Mouse (Mus musculus): Measurements from ENCODE around the gene Ccdc88c. TPM values are rescaled to one million over a fixed set of nuclear protein-coding genes. Genes with fewer than 3 reads are reported as not detected.

The Ccdc88c gene
- 1 to 10 TPM; 5.9 to 6.7 TPM for total RNA-seq (2021)

DNA sequence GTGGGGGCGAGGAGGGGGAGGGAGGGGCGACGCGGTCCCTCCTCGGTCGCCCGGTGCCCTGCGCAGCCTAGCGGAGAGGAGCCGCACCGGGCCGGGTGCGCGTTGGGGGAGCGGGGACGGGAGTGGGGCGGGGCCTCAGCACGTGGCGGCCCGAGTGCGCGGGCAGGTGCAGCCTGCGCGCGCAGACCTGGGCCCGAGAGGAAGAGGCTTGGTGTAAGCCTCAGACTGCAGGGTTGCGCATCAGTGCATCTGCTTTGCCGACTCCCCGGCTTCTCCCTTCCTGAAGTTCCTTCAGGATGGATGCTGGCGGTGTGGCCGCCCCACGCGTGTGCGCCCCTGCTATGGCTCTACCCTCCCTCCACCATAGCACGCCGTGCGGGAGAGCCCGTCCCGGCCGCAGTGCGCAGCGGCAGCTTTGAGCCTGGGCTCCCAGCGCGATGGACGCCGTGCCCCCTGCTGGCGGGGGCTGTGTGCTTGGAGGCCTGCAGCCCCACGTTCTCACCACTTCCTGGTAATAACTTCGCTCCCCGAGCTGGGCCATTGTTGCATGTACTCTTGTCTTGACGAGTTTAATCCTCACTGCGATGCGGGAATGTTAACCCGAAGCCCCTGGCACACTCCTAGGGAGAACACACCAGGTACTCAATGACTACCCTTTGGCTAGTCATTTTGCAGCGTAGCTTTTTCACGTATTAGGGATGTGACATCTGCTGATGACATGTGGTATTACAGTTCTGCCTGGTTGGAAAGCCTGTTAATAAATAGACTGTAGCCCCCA, at the start of gene Ccdc88c:
Gene Ccdc88c (minus strand): TSS at position 103 of the 778 bp plus-strand sequence.
- peak; percentile 54 for DNase-seq (ENCODE audit: low spot score)

DNA sequence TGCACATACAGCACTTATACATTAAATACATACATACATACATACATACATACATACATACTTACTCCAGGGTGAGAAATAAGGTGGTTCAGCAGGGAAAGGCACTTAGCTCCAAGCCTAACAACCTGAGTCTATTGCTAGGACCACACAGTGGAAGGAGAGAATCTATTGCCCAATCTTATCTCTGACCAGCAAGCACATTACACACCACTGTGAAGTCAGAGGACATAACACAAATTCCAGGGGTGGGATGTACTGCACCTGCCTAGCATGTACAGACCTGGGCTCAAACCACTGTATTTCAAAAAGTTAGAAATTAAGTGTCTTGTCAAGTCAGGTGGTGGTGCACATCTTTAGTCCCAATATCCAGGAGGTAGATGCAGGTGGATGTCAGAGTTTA, 49.1 kb upstream of the Ccdc88c start:
- intact Hi-C loops (cut with DNase I): no loop called here

More for the DNA sequence above, at the start of gene Ccdc88c:
- intact Hi-C loops (cut with DNase I): loop anchor here (1.0 to 5.0 kb wide), 4 partner anchors 37 to 93 kb away; no protein-coding TSS in a partner anchor

DNA sequence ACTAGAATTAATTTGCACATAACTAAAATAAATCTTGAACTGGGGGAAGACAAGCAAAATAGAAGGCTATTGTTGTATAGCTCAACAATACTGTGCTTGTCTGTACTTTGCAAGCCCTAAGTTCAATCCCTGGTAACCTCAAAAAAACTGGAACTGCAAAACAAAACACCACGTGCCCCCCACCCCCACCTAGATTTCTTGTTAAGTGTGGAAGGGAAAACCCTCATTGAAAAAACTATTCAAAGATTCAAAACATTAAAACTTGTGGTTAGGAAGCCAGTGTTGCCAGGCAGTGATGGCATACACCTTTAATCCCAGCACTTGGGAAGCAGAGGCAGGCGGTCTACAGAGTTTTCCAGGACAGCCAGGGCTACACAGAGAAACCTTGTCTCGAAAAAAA, 46.6 kb upstream of the Ccdc88c start:
- no peak for DNase-seq (ENCODE audit: low spot score)
- intact Hi-C loops (cut with DNase I): no loop called here

More for the DNA sequence above, 49.1 kb upstream of the Ccdc88c start:
- no peak for DNase-seq (ENCODE audit: low spot score)

DNA sequence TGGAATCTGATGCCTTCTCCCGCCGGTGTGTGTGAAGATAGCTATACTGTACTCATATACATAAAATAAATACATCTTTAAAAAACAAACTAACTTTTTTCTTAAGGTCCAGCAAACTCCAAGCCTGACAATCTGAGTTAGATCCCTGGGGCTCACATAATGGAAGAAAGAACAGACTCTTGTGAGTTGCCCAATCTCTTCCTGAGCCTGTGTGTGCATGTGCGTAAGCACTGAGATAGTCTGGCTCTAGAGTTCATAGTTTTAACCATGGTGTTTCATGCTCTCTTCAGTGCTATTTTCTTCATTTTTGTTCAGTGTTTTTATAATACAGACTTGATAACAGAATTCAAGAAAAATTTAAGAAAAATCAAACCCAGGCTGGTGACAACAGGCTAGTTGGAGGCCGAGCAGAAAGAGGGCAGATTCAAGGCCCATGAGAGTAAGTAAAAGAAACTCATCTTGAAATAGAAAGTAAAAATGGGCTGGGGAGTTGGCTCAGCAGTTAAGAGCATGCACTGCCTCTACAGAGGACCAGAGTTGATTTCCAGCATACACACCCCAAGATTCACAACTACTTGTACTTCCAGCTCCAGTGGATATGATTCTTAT, 46.1 kb upstream of the Ccdc88c start:
- intact Hi-C loops (cut with DNase I): no loop called here
- no peak for DNase-seq (ENCODE audit: low spot score)

DNA sequence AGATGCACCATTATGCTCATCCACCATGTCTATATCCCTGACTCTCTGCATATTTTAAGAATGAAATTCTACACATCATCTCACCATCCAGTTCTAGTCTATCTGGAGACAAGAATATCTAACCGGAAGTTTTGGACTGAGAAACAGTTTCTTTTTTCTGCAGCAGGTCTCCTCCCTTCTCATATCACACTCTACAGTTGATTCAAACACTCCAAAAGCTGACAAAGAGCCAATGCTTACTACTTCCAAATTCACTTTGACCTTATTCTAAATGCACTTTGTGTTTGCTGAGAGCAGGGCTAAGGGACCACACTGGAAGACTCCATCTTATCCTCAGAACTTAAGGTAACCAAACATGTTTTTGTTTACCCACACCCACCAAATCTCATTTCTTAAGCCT, 41.0 kb upstream of the Ccdc88c start:
- DNase-seq (ENCODE audit: low spot score): no peak
- intact Hi-C loops (cut with DNase I): no loop called here

DNA sequence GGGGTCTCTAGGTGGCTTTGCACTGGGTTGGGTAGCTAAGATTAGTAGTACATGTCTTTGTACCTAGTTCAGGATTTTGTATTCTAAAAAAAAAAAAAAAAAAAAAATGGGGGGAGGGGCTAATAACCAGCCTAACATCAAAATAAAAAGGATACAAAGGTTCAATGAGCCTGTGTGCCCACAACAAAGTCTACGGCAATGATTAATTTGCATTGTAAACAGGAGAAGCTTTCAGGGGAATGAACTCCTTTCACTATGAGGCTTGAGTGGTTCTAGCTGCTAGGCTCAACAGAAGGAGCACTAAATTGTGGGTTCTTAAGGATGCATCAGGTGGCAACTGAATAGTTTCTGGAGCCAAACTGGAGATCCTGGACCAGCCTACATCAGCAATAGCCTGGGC, 37.5 kb upstream of the Ccdc88c start:
- intact Hi-C loops (cut with DNase I): no loop called here
- DNase-seq (ENCODE audit: low spot score): no peak

DNA sequence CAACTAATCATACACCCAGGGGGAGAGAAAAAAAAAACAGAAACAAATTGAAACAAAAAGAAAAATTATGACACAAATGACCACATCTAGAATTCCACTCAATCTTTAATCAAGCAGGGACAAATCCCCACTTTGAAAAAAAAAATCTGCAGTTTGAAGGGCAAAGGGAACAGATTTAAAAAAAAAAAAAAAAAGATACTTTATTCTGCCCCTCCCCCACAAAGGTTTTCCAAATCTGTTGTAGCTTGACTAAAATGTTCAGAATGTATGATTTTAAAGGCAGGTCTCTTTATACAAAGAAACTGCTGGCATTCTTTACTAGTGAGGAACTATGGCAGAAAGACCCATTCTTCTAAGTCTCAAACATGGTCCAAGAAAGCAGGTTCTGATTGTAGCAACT, 11.1 kb upstream of the Ccdc88c start:
- intact Hi-C loops (cut with DNase I): loop anchor here (10.0 kb wide), 1 partner anchor 195 kb away; no protein-coding TSS in a partner anchor
- no peak for DNase-seq (ENCODE audit: low spot score)

DNA sequence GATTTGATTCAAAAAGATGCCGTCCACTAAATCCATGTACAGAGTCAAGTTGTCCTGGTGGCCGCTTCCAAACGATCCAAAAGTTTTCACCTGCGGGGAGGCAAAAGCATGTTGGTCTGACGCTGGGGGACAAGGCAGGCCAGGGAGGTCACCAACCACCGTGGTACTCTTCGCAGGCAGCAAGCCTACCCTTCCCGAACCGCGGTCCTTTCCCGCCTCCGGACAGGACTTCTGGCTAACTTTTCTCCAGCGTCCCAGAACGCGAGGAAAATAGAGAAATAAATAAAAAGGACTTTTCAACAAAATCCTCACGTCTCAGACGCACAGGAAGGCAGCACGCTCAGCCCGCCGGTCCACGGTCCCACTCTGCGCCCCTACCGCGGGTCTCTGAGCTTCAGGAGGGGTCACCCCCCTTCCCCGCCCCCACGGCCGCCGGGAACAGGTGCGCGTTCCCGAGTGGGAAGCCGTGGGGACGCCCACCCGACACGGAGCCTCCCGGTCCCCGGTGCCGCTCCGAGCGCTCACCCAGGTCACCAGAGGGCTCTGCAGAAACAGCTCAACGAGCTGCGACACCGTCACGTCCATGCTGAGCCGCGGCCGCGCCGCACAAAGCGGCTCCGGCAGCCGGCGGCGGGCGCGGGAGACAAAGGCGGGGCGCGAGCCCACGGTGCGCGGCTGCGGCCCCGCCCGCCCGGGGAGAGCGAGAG, 456 bp downstream of the Ccdc88c start:
- intact Hi-C loops (cut with DNase I): loop anchor here (2.0 to 5.0 kb wide), 2 partner anchors 36 to 70 kb away; no protein-coding TSS in a partner anchor
- no peak for DNase-seq (ENCODE audit: low spot score)

DNA sequence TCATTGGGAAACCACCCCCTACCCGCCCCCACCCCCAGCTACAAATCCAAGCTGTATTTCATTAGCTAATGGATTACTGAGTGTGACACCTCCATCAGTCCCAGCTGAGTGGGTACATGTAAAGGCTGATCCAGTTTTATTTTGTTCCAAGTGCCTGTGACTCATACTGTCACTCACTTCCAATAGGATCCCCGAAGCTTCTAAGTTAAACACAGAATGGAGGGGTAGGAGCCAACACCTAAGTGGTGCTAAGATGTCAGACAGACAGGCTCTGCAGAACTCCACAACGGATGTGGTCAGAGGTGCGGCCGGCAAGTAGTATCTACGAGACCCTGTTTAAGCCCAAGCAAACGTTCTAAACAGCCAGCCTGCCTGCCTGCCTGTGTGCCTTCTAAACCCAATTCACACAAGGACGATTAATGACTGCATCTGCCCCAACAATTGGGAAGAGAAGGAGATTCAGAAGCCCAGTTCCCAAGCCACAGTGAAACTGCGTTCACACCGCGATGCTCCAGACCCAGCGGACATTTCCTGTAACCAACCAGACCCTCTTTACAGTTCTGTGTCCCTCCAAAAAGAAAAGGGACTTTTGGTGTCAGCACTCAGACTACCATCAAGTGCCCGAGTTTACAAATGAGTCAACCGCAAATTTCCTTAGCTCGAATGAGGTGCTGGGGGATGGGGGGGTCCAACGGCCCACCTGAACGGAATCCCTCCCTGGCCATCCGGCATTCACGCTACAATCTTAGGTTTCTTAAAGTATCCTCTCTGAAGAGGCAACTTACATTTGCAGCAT, 1.2 kb downstream of the Ccdc88c start:
- intact Hi-C loops (cut with DNase I): loop anchor here (2.0 to 5.0 kb wide), 2 partner anchors 35 to 69 kb away; no protein-coding TSS in a partner anchor

DNA sequence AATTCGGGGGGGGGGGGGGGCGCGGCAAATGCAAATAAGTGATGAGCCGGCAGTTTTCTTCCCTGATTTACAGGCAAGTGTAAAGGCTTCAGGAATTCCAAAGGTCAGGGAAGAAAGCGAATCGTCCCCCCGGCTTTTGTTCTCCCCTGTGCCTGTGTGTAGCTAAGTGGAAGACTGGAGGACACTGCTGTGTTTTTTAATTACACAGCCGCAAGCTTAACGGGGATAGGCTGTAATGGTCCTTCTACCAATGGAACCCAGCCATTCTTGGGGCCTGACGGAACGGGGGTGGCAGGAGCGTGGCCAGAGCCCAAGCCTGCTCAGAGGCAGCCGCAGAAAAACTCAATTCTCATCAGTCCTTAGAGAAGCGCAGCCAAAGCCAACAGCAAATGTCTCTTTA, 1.9 kb downstream of the Ccdc88c start:
- DNase-seq (ENCODE audit: low spot score): no peak
- intact Hi-C loops (cut with DNase I): loop anchor here (5.0 kb wide), 1 partner anchor 35 kb away; no protein-coding TSS in a partner anchor

More for the DNA sequence above, 1.2 kb downstream of the Ccdc88c start:
- DNase-seq (ENCODE audit: low spot score): no peak

DNA sequence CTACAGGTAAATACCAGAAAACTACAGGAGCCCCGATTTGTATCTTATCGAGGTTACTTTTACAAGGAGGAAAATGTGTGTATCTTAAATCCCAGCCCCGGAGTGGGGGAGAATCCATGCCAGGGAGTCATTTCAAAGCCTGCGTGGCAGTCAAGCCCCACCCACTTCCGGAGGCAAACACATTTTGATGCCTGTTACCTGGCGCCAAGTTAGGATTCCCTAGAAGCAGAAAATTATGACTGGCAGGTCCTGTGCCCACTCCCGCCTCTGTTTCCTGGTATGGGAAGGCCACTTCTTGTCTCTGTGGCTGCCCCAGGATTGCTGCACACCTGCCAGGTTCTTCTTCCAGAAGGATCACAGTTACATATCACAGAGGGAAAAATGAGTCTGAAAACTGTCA, 2.3 kb downstream of the Ccdc88c start:
- DNase-seq (ENCODE audit: low spot score): no peak
- intact Hi-C loops (cut with DNase I): loop anchor here (5.0 kb wide), 1 partner anchor 34 kb away; no protein-coding TSS in a partner anchor

DNA sequence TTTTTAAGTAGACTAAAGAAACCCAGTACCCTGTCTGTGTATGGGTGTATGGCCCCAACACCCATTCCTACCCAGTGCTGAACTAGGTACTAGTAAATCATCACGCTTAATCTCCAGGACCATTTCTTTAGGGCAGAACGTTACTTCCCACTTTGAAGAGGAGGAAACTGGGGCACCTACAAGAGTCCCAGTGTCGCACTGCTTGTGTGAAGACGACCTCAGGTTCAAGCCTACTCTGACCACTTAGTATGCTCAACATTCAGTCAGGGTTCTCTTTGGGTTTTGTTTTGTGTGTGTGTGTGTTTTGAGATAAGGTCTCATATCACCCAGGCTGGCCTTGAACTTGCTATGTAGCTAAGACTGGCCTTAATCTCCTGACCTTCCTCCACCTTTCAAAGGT, 2.8 kb downstream of the Ccdc88c start:
- intact Hi-C loops (cut with DNase I): loop anchor here (5.0 kb wide), 1 partner anchor 34 kb away; no protein-coding TSS in a partner anchor
- DNase-seq (ENCODE audit: low spot score): no peak

DNA sequence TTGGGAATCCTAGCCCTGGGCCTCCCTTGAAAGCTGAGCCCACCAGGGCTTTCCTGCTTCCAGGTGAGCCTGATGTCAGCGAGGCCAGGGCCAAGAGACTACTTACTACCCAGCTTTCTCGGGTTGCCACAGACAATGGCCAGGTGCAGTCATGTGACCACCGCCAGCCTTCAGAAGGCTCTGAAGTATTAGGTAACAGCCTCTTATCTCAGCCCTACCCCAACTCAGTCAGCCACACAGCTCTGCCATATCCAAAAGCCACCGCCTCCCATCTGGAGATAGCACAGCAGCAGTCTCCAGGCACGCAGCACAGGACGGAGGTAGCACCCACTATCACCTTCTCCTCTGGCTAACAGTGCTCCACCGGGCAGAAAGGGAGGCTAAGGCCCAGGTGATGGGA, 3.5 kb downstream of the Ccdc88c start:
- no peak for DNase-seq (ENCODE audit: low spot score)
- intact Hi-C loops (cut with DNase I): loop anchor here (5.0 kb wide), 1 partner anchor 33 kb away; no protein-coding TSS in a partner anchor

DNA sequence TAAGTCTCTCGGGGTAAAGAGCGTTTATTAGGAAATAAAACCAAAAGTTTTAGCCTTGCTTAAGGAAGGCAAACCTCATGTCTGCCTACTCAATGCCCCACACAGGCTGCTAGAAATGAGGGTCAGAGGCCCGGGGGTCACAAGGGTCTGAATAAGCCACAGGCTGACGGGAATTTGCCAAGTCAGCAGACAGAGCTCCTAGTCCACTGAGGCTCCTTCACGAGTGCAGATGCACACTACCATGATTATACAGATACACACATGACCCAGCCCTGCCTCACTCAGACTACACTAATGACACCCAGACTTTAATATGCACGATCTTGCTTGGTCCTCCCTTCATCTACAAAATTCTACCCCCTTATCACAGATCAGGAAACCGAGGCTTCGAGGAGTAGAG, 4.0 kb downstream of the Ccdc88c start:
- no peak for DNase-seq (ENCODE audit: low spot score)
- intact Hi-C loops (cut with DNase I): loop anchor here (5.0 kb wide), 1 partner anchor 33 kb away; no protein-coding TSS in a partner anchor

DNA sequence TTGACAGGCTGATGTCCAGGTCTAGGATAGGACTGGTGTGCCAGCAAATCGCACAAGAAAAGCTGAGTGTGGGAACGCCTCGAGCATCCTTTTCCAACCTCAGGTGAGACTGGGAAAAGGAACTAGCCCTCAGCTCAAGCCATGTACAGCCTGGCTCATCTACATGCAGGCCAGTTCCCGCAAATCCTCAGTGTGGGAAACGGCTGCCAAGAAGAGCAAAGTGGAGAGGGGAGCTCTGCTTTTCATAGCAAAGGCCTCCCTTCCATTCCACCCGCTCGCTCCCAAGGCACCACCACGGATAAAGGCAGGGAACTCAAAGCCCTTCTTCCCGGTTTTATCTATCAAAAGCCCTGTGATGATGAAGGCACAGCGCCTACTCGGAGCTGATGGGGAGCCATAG, 5.7 kb downstream of the Ccdc88c start:
- intact Hi-C loops (cut with DNase I): no loop called here
- no peak for DNase-seq (ENCODE audit: low spot score)

DNA sequence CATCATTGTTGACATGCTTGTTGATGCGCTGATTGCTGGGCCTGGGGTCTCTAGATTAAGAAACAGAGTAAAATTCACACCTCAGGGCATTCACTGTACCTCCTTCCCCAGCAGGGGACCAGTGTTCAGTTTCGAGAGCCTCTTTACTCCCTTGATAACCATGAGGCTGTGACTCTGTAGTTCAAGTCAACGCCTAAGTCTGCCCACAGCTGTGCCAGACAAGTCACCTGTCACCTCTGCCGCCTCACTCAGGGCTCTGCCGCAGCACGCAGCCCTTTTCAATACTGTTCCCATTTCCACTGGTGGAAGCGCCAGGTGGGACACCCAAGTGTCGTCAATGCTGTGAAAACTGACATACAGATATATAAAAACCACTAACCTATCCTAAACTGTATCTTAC, 6.5 kb downstream of the Ccdc88c start:
- intact Hi-C loops (cut with DNase I): no loop called here
- no peak for DNase-seq (ENCODE audit: low spot score)

DNA sequence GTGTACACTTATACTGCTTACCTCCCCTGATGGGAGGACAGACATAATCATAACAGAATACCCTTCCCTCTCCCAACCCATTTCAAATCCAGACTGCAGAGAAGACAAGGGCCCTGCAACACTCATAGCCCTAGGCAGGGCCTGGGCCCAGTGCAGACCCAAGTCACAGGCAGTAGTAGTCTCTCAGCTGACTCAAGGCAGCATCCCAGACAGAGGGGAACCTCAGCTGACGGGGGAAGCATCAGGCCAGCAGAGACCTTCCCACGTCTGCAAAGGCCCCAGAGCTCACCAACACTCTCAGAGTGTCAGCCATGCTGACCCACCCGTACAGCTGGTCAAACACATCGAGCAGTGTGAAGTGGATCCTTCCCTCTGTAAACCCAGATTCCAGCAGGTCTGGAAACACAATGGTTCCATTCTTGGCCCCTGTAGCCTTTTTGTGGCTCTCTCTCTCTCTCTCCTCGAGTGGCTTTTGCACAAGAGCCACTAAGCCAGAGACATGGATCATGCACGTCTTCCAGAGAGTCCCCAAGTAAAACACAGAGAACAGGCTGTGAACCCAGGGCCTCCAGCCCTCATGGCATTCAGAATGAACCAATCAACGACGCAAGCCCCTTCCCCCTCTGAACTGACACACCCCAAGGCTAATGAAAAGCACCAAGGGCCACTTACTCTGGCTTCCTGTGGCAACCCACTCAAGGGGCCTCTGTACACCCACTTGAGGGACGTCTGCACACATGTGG, 7.2 kb downstream of the Ccdc88c start:
- intact Hi-C loops (cut with DNase I): no loop called here

DNA sequence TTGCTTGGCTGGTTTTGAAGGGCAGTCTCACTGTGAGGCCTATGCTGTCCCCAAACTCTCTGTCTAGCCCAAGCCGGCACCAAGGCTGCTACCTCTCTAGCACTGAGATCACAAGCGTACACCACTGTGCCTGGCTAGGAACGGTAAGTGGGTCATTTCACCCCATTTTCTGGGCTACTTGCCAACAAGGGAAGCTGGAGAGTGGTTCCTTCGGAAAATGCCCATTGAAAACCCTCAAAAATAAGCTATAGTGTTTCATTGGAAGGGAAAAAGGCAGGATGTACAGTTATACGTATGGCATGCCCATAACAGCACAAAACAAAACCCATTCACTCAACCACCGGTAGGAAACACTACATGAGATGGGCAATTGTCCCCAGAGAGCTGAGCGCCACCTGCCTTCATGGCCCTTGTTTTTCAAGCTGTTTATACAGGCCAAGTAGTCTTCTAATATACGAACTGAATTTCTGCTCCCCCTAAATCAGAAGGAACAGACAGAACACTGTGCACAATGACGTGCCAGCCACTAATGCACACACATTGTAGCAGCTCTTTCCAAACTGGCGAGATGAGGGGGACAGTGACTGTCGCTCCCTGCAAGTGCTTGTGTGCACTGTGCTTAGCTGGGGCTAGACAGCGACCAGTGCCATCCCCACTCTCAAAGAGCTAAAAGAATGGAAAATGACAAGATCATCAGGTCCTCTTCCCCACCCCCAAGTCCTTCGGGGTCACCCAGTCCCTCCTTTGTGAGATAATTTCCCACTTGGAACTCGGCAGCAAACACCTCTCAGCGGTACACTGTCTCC, 8.4 kb downstream of the Ccdc88c start:
- intact Hi-C loops (cut with DNase I): no loop called here
- DNase-seq (ENCODE audit: low spot score): no peak

More for the DNA sequence above, 7.2 kb downstream of the Ccdc88c start:
- DNase-seq (ENCODE audit: low spot score): no peak
